Mouse (Mus musculus): ENCODE measurements at regions not wholly inside any gene's neighbourhood (a gene's known extent, or its start where the extent isn't known, plus 50 kb on each side); places are given as distances from the start of the nearest gene placed in this dataset.

- TF ChIP-seq CTCF (IDR thresholded peaks at IDR 0.05; ENCODE audit: low read depth) (no peak), EP300 (IDR thresholded peaks at IDR 0.05; ENCODE audit: low read depth) (no peak)
Observed at GRCm38 (mm10) chr13:48193942-48194341, 67.1 kb upstream of the Id4 start.
